ENCODE assay signal across 9 mouse cellular contexts in the genomic region with DNA sequence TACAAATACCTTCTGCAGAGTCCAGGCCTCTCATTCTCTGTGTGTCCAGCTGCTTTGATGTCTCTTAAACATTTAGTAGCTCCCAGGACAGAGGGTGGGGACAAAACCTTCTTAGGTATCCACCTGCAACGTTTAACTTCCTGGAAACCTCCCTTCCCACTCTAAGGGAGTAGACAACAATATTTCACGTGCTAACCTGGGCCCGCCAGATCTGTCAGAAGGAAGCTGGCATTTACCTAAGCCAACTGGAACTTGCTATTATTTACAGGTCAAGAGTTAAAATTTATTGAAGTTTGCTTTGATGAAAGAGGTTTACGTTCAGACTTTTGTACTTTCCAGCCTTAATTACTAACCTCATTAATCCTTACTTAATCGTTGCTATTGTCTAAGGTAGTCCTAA. TPM values are rescaled to one million over a fixed set of nuclear protein-coding genes. Genes with fewer than 3 reads are reported as not detected.
DNase-seq lines count a peak whose midpoint lies in the region; ATAC-seq and TF ChIP-seq lines count a peak whose summit lies in the region.
"Had no signal": no experiment of that assay in that cellular context is flagged by ENCODE, and none has a peak within 500 bp of the region (broad histone marks: within the 10 kb centered on the region; RNA-seq: fewer than 3 reads in every experiment).

No protein-coding gene starts in this region.

- peaks cover 31% of the 10 kb centered on the region for H3K27me3 ChIP-seq in embryonic facial prominence, embryonic 14.5 days (replicated peaks; ENCODE audit: control insufficient read depth, insufficient read depth, low read length)
- no peaks in the 10 kb centered on the region for H3K27me3 ChIP-seq in kidney, embryonic 14.5 days (ENCODE audit: control insufficient read depth, insufficient read depth, low read length)
- peaks cover 38% of the 10 kb centered on the region for H3K27me3 ChIP-seq in midbrain, embryonic 15.5 days (replicated peaks)

- 0 out of 2 replicates have a peak, but pooled peaks cover 12% of the 10 kb centered on the region for H3K4me1 ChIP-seq in embryonic facial prominence, embryonic 14.5 days (ENCODE audit: control insufficient read depth, insufficient read depth, low read length)
- peaks cover 4% of the 10 kb centered on the region; the same call in 1 of the 2 replicates for H3K4me1 ChIP-seq in kidney, embryonic 14.5 days (ENCODE audit: control insufficient read depth, insufficient read depth, low read length)
- peaks cover 13% of the 10 kb centered on the region for H3K4me1 ChIP-seq in midbrain, embryonic 15.5 days

- no peak overlapping the region for H3K9ac ChIP-seq in embryonic facial prominence, embryonic 14.5 days (ENCODE audit: low read depth, low read length)
- H3K9ac ChIP-seq in kidney, embryonic 14.5 days (ENCODE audit: low read depth, low read length) = no peak overlapping the region
- H3K9ac ChIP-seq in midbrain, embryonic 15.5 days = no peak overlapping the region

- H3K4me3 ChIP-seq in left cerebral cortex, adult 2 months = peak overlapping the region; percentile 77
- peak overlapping the region; percentile 76; the same call in 1 of the 2 replicates for H3K4me3 ChIP-seq in embryonic facial prominence, embryonic 14.5 days (ENCODE audit: low read depth, low read length)
- H3K4me3 ChIP-seq in kidney, embryonic 14.5 days (ENCODE audit: low read length) = peak overlapping the region; percentile 72
- H3K4me3 ChIP-seq in midbrain, embryonic 15.5 days = peak overlapping the region; percentile 59; the same call in 1 of the 2 replicates

- no peak for TF ChIP-seq CTCF in left cerebral cortex, adult 2 months (IDR thresholded peaks at IDR 0.05)

- no peak overlapping the region; the same call in 1 of the 2 replicates for H3K27ac ChIP-seq in left cerebral cortex, adult 2 months
- H3K27ac ChIP-seq in embryonic facial prominence, embryonic 14.5 days (replicated peaks; ENCODE audit: low read depth, low read length) = no peak overlapping the region
- no peak overlapping the region for H3K27ac ChIP-seq in kidney, embryonic 14.5 days (ENCODE audit: low read depth, low read length)
- H3K27ac ChIP-seq in midbrain, embryonic 15.5 days = no peak overlapping the region

- no peak for DNase-seq in left cerebral cortex, adult 2 months (ENCODE audit: extremely low spot score in 1 of 2, low spot score in 2 of 2)
- no peak for DNase-seq in left cerebral cortex, adult 8-10 months (ENCODE audit: low spot score in 2 of 2)
- no peak for DNase-seq in embryonic facial prominence, embryonic 14.5 days (ENCODE audit: low spot score)
- no peak for DNase-seq in thymus, postnatal 0 days (ENCODE audit: low spot score)
- DNase-seq in urinary bladder, adult 2 months (ENCODE audit: low spot score) = no peak
- DNase-seq: gastrocnemius, postnatal 25 days; layer of hippocampus, adult 9-11 months had no signal

- intact Hi-C loops in left cerebral cortex, adult 2 months (cut with DNase I) = no loop called here

- H3K9me3 ChIP-seq in embryonic facial prominence, embryonic 14.5 days (ENCODE audit: control insufficient read depth, low read length) = no peaks in the 10 kb centered on the region
- H3K9me3 ChIP-seq in kidney, embryonic 14.5 days (ENCODE audit: control insufficient read depth, low read length) = no peaks in the 10 kb centered on the region
- no peaks in the 10 kb centered on the region for H3K9me3 ChIP-seq in midbrain, embryonic 15.5 days

- WGBS in embryonic facial prominence, embryonic 14.5 days = 35% methylated on average over 5 of the region's 5 CpGs
- WGBS in kidney, embryonic 14.5 days = 16% methylated on average over 5 of the region's 5 CpGs
- WGBS in midbrain, embryonic 15.5 days = 31% methylated on average over 5 of the region's 5 CpGs

- no peak for ATAC-seq in embryonic facial prominence, embryonic 14.5 days (ENCODE audit: low read depth)
- ATAC-seq in kidney, embryonic 14.5 days (ENCODE audit: low FRiP score, low TSS enrichment) = no peak
- no peak for ATAC-seq in midbrain, embryonic 15.5 days (replicated peaks)

- H3K36me3 ChIP-seq in embryonic facial prominence, embryonic 14.5 days (ENCODE audit: control insufficient read depth, insufficient read depth, low read length) = no peaks in the 10 kb centered on the region
- no peaks in the 10 kb centered on the region for H3K36me3 ChIP-seq in kidney, embryonic 14.5 days (ENCODE audit: control insufficient read depth, insufficient read depth, low read length)
- H3K36me3 ChIP-seq in midbrain, embryonic 15.5 days (replicated peaks) = no peaks in the 10 kb centered on the region

- H3K4me2 ChIP-seq in embryonic facial prominence, embryonic 14.5 days (ENCODE audit: low read depth, low read length) = peak overlapping the region; percentile 93
- peak overlapping the region; percentile 93 for H3K4me2 ChIP-seq in kidney, embryonic 14.5 days (replicated peaks; ENCODE audit: low read depth, low read length)
- H3K4me2 ChIP-seq in midbrain, embryonic 15.5 days = no peak overlapping the region; the same call in 1 of the 2 replicates

RNA-seq across cellular contexts. Expression of gene Sgms2, which starts 2.2 kb away (rescaled TPM):
- total RNA-seq in left cerebral cortex, adult 2 months (2021) = 1 to 10 TPM; 2.3 to 3.6 TPM
- total RNA-seq in left cerebral cortex, adult 8-10 months (2022) = 1 to 10 TPM; 1.6 to 4.5 (median 2.7) TPM
- 20.8 and 34.6 TPM in 2 replicates for polyA plus RNA-seq in embryonic facial prominence, embryonic 14.5 days (2014; fragmentation: Nextera tagmentation; extraction: Ambion mirVana)
- polyA plus RNA-seq in kidney, embryonic 14.5 days (2014; fragmentation: Nextera tagmentation; extraction: Ambion mirVana) = 8.9 and 12.5 TPM in 2 replicates
- polyA plus RNA-seq in midbrain, embryonic 15.5 days (2015; fragmentation: Nextera tagmentation; extraction: Ambion mirVana) = 1.4 TPM in 2 replicates
- polyA plus RNA-seq in thymus, postnatal 0 days (2015; fragmentation: Nextera tagmentation; extraction: Ambion mirVana) = 0.28 and 0.42 TPM in 2 replicates
- polyA plus RNA-seq in urinary bladder, adult 2 months (2012; rRNA removed) = 3.4 and 3.7 TPM in 2 replicates
